Mouse (Mus musculus) midbrain, postnatal 0 days (tissue): ENCODE results near the gene Cabp2. TPM values are rescaled to one million over a fixed set of nuclear protein-coding genes. Genes with fewer than 3 reads are reported as not detected.

ENCODE experiments used
- ATAC-seq: fragments of 200-750 bp; cut with Nextera tagmentation; 2 replicates; pipeline ENCODE4 v1.8.0; 2017; ENCODE audit warnings: moderate number of reproducible peaks, mild to moderate bottlenecking, moderate TSS enrichment, moderate library complexity; ENCODE audit not compliant: low FRiP score
- DNase-seq: peaks from one replicate; pipeline ENCODE4 v3.0.0-alpha.2; 2015; ENCODE audit warnings: low spot score
- H3K27ac ChIP-seq: fragments of 300-500 bp; sonication (generic); 2 replicates; pipeline ENCODE4 v1.5.1; 2014; ENCODE audit warnings: low read depth, mild to moderate bottlenecking, low read length, mixed read lengths
- H3K27me3 ChIP-seq: fragments of 300-500 bp; sonication (generic); 2 replicates; pipeline ENCODE4 v1.6.1; 2014; ENCODE audit warnings: low read length, control low read depth, mixed read lengths; ENCODE audit not compliant: insufficient read depth
- H3K36me3 ChIP-seq: fragments of 300-500 bp; sonication (generic); 2 replicates; pipeline ENCODE4 v1.6.1; 2014; ENCODE audit warnings: low read length, control low read depth, mixed read lengths; ENCODE audit not compliant: insufficient read depth
- H3K4me1 ChIP-seq: fragments of 300-500 bp; sonication (generic); 2 replicates; pipeline ENCODE4 v1.6.1; 2014; ENCODE audit warnings: mild to moderate bottlenecking, control low read depth, antibody characterized with exemption, low read length, mixed read lengths; ENCODE audit not compliant: insufficient read depth
- H3K4me2 ChIP-seq: fragments of 300-500 bp; sonication (generic); 2 replicates; pipeline ENCODE4 v1.6.1; 2014; ENCODE audit warnings: low read depth, mild to moderate bottlenecking, low read length, mixed read lengths; ENCODE audit not compliant: poor library complexity, severe bottlenecking
- H3K4me3 ChIP-seq: fragments of 300-500 bp; sonication (generic); 2 replicates; pipeline ENCODE4 v1.5.1; 2014; ENCODE audit warnings: low read depth, mild to moderate bottlenecking, low read length, moderate library complexity
- H3K9ac ChIP-seq: fragments of 300-500 bp; sonication (generic); replicated peaks from 2 replicates; pipeline ENCODE4 v1.6.1; 2014; ENCODE audit warnings: mild to moderate bottlenecking, low read length, moderate library complexity, mixed read lengths; ENCODE audit not compliant: poor library complexity, severe bottlenecking
- H3K9me3 ChIP-seq: fragments of 300-500 bp; sonication (generic); 2 replicates; pipeline ENCODE4 v1.6.1; 2016; ENCODE audit warnings: low read length, control low read depth
- CTCF ChIP-seq: IDR thresholded peaks from 2 replicates; pipeline ENCODE4 v1.5.1; 2016; ENCODE audit warnings: antibody characterized with exemption, mild to moderate bottlenecking
- WGBS: fragments of 180-500 bp; shearing (Covaris S2); extraction: QIAGEN DNeasy Blood & Tissue Kit; methylation state at CpG from one replicate; pipeline ENCODE4 v1.1.7; 2014; 5-methylcytosine and 5-hydroxymethylcytosine counted together
- polyA plus RNA-seq: library from polyadenylated mRNA; unstranded; fragments of >200 nt; fragmentation: Nextera tagmentation; extraction: Ambion mirVana; gene quantifications from 2 replicates; pipeline ENCODE4 v1.2.1, GENCODE M21; 2015
- total RNA-seq: library from RNA; depleted of rRNA; stranded (reverse); fragments of >200 nt; gene quantifications from 2 replicates; pipeline ENCODE4 v1.2.3, GENCODE M21; 2014

Cabp2 gene
- total and polyA plus RNA-seq, 2 experiments from 2014 or later = not detected

DNA sequence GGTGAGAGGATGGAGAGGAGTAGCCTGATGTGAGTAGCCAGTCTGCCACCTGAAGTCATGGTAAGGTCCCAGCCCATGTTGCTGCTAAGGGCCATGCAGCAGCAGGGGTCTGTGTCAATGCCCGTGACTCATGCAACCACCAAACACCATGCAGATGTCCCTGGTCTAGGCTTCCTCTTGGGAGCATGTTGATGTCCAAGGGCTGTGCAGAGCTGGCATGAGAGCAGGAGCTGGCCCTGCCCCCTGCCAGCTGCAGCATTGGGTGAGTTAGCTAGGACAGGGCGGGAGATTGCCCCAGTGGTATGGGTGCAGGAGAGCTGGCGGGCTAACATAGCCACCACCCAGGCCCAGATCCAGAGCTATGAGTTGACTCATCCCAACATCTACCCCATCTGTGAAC lies 9.1 kb downstream of the Cabp2 start:
- Histone ChIP-seq H3K36me3 (no peaks in the 10 kb centered on the region), H3K4me3 (no peak overlapping the region), H3K27me3 (no peaks in the 10 kb centered on the region), H3K9ac (no peak overlapping the region), H3K4me1 (no peaks in the 10 kb centered on the region), H3K27ac (no peak overlapping the region), H3K4me2 (no peak overlapping the region), H3K9me3 (no peaks in the 10 kb centered on the region)
- no peak for ATAC-seq
- no peak for TF ChIP-seq CTCF
- WGBS = 93% methylated on average over 3 of the region's 3 CpGs
- no peak for DNase-seq

DNA sequence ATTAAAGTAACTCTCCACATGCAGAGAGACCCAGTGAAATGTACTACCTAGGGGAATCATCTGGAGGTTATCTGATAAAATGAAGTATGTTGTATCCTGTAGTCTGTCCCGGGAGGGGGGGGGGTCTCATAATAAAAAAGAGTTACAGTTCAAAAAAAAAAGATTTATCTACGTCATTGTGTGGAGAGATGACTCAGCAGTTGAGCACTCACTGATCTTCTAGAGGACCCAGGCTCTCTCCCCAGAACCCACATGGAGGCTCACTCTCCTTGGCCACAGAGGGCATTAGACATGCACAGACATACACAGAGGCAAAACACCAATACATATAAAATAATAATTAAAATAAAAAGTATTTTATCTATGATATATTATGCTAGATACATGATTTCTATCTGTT lies 10.0 kb downstream of the Cabp2 start:
- H3K27me3 ChIP-seq = no peaks in the 10 kb centered on the region
- H3K4me2 ChIP-seq = no peak overlapping the region
- no peak for ATAC-seq
- DNase-seq = no peak
- no peak for TF ChIP-seq CTCF
- no peaks in the 10 kb centered on the region for H3K36me3 ChIP-seq
- H3K9ac ChIP-seq = no peak overlapping the region
- H3K4me3 ChIP-seq = no peak overlapping the region
- no peak overlapping the region for H3K27ac ChIP-seq
- WGBS = 70% methylated on average over 2 of the region's 2 CpGs
- no peaks in the 10 kb centered on the region for H3K4me1 ChIP-seq
- no peaks in the 10 kb centered on the region for H3K9me3 ChIP-seq

DNA sequence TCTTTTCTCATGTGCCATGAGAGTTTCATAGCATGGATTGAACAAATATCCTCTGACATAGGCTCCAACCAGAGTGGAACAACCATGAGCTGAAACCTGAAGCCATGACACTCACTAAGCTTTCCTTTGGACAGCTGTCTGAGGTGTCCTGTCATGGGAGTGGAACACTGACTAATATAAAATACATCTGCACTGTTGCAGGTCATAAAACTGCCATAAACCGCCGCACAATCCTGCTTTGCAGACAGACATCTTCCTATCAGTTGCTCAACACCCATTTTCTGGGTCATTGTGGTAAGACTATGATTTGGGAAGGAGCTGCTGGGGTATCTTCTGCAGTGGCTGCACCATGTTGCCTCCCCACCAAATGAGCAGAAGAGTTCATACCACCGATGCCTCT lies 11.4 kb downstream of the Cabp2 start:
- Histone ChIP-seq H3K4me1 (0 out of 2 replicates have a peak, but pooled peaks cover 3% of the 10 kb centered on the region), H3K9ac (no peak overlapping the region), H3K27ac (no peak overlapping the region), H3K4me3 (no peak overlapping the region), H3K27me3 (no peaks in the 10 kb centered on the region), H3K9me3 (no peaks in the 10 kb centered on the region), H3K36me3 (no peaks in the 10 kb centered on the region), H3K4me2 (no peak overlapping the region)
- no peak for TF ChIP-seq CTCF
- ATAC-seq = no peak
- no peak for DNase-seq
- WGBS = 94% methylated on average over 3 of the region's 3 CpGs

DNA sequence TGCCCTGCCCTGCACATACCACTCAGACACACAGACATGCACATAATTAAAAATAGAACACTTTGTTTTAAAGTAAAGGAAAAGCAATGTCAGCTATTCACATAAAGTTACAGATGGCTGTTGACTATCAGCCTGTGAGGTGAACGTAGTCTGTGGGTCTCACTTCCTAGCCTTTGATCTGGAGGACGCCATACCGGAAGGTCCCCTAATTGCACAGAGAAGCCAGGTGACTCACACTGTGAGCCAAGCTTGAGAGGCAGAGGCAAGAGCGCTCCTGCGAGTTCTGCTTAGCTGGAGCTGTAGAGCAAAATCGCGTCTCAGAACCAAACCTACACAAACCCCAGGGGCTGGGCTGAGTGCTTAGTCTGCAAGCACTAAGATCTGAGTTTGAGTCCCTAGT lies 12.4 kb downstream of the Cabp2 start:
- H3K9me3 ChIP-seq = no peaks in the 10 kb centered on the region
- DNase-seq (no peak), ATAC-seq (no peak)
- no peak overlapping the region for H3K4me3 ChIP-seq
- no peaks in the 10 kb centered on the region for H3K27me3 ChIP-seq
- H3K4me2 ChIP-seq = no peak overlapping the region
- 81% methylated on average over 7 of the region's 7 CpGs for WGBS
- no peak overlapping the region for H3K27ac ChIP-seq
- no peak overlapping the region for H3K9ac ChIP-seq
- no peaks in the 10 kb centered on the region for H3K36me3 ChIP-seq
- TF ChIP-seq CTCF = no peak
- H3K4me1 ChIP-seq = 0 out of 2 replicates have a peak, but pooled peaks cover 6% of the 10 kb centered on the region

DNA sequence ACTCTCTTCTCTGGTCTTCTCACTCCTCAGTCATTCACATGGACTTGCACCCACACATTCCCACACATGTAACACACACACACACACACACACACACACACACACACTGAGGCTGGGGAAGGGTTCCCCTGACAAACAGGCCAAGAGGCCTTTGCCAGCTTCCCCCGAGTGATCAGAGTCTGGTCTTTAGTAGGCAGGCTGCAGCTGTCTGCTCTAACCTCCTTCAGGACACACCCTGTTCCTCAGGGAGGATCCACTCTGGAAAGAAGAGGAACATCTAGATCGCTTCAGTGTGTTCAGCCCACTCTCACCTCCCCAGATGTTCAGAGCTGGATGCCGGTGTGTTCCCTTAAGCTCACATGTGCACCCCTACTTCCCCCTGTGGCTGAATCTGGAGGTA lies 13.0 kb downstream of the Cabp2 start:
- TF ChIP-seq CTCF = no peak
- ATAC-seq (no peak), DNase-seq (no peak)
- 0 out of 2 replicates have a peak, but pooled peaks cover 11% of the 10 kb centered on the region for H3K4me1 ChIP-seq
- H3K9ac ChIP-seq = no peak overlapping the region
- no peaks in the 10 kb centered on the region for H3K9me3 ChIP-seq
- H3K4me3 ChIP-seq = no peak overlapping the region
- H3K27ac ChIP-seq = no peak overlapping the region
- H3K36me3 ChIP-seq = no peaks in the 10 kb centered on the region
- H3K27me3 ChIP-seq = no peaks in the 10 kb centered on the region
- no peak overlapping the region for H3K4me2 ChIP-seq
- 82% methylated on average over 3 of the region's 3 CpGs for WGBS

DNA sequence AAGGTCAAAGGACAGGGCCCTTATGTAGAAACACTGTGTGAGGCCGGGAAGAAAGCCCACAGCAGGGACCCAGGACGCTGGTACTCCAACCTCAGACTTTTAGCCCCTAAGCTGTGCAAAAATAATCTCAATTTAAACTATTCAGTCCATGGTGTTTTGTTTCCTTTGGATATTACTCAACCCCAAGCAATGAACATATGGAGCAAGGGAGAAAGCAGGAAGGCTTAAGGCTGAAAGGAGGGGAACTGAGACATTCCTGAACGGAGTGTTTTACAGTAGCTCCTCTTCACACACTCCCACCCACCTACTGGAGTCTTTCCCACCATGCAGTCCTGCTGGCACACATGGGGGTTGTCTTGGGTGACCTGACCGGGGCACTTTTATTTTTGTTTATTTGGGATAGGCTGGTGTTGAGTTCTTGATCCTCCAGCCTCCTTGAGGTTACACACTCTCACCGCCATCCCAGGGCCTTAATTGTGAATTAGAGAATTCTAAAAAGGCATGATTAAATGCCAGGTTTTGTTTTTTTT lies 13.5 kb downstream of the Cabp2 start:
- Histone ChIP-seq H3K27me3 (no peaks in the 10 kb centered on the region), H3K36me3 (no peaks in the 10 kb centered on the region), H3K9ac (no peak overlapping the region), H3K4me2 (no peak overlapping the region), H3K4me1 (0 out of 2 replicates have a peak, but pooled peaks cover 13% of the 10 kb centered on the region), H3K4me3 (no peak overlapping the region), H3K27ac (no peak overlapping the region), H3K9me3 (no peaks in the 10 kb centered on the region)
- 80% methylated on average over 5 of the region's 5 CpGs for WGBS
- TF ChIP-seq CTCF = no peak
- DNase-seq = no peak
- no peak for ATAC-seq
